Mouse (Mus musculus) adrenal gland, postnatal 10 days (tissue): ENCODE results near the gene Kcnk2. TPM values are rescaled to one million over a fixed set of nuclear protein-coding genes. Genes with fewer than 3 reads are reported as not detected.

Source experiments
- DNase-seq: peaks from one replicate; pipeline ENCODE4 v3.0.0; 2021; ENCODE audit warnings: mixed read lengths
- long read RNA-seq, 2 experiments: library from polyadenylated mRNA; stranded (forward); transcript quantifications; one replicate each; pipeline ENCODE4 v2.0.0; 2021
- total RNA-seq, 2 experiments: library from RNA; stranded (reverse); gene quantifications; 2 replicates each; pipeline ENCODE4 v1.2.3; 2021

Kcnk2 gene
- 10 to 100 TPM; 15.0 to 16.0 TPM for total RNA-seq
- long read RNA-seq, experiment 1, transcript Kcnk2-209 (7 exons, 1,373 nt): major isoform, 6 of 24 reads
- long read RNA-seq, experiment 1, partial matches to known transcripts: 1 of 24 reads
- long read RNA-seq, experiment 1, other reads (novel, unspliced or antisense): 14 of 24 reads
- long read RNA-seq, experiment 2, transcript Kcnk2-209 (7 exons, 1,373 nt): major isoform, 6 of 15 reads
- long read RNA-seq, experiment 2, partial matches to known transcripts: 0 of 15 reads
- long read RNA-seq, experiment 2, other reads (novel, unspliced or antisense): 6 of 15 reads

DNA sequence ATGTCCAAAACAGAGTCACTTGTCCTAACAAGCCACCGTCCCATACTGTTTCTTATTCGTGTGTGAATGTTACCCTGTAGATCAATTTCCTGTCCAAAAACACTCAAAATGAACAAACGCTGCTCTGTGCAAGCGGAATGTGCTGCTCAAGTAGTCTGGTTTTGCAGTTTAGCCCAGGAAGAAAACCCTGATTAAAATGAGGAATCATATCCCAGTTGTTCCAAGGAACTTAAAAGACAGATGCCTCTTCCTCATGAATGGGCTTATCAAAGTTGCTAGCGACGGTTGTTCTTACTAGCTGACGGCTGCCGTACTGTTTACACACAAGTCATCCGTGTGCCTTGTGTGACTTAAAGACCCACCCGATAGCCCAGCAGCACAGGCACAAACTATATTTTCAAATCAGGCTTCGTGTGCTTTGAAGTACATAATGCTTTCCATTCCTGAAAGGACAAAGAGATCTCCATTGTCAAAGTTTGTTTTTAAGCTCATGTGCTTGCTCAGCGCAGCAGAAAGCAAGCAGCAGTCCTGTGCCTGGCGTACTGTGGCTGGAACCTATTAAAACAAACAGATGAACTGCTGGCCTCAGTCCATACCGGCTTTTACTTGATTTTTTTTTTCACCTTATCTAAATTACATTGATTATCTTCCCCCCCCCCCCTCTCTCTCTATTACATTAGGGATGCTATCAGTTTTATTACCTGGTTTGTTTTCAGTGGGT lies at the start of gene Kcnk2:
Kcnk2 (minus strand) TSS at position 51 of the 721 bp plus-strand sequence.
- no peak for DNase-seq

GRCm38 (mm10) chr1:189440741-189441140 lies 38.7 kb upstream of the Kcnk2 start:
- DNase-seq: no peak

DNA sequence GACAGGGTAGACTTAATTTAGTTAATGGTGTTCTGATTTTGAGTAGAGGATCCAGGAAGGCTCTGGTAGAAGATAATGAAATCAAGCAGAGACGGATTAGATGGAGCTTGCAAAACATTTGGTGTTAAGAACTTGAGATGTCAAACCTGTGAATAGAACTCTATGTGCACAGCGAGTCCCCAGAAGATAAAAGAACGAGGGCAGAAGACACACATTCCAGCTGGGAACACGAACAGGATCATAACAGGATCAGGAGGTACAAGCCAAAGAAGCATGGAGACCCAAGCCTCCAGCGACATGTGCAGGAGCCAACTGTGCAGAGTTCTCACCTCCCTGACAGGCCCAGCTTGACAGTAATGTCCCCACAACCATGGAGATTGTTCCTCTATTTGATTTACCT lies 35.1 kb upstream of the Kcnk2 start:
- DNase-seq: no peak

GRCm38 (mm10) chr1:189435452-189435851 lies 33.4 kb upstream of the Kcnk2 start:
- no peak for DNase-seq

GRCm38 (mm10) chr1:189431479-189431878 lies 29.4 kb upstream of the Kcnk2 start:
- no peak for DNase-seq

GRCm38 (mm10) chr1:189430534-189430933 lies 28.5 kb upstream of the Kcnk2 start:
- DNase-seq: no peak

DNA sequence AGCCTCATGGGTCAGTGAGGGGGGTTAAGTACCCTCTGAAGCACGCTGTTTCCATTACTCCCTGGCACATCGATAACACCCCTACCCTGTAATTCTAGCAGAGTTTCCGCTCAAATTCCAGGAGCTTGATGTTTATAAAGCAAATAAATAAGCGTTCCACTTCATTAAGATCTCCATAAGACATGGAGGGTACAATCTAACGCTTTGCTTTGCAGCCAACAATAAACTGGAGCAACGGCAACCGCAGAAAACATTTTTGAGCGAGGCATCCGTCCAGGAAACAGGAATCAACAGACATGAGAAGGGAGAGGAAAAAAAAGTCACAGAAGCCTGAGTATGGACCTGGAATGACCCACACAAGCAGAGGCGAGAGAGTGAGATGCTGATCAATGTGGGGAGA lies 27.5 kb upstream of the Kcnk2 start:
- no peak for DNase-seq

- DNase-seq: no peak
Observed at GRCm38 (mm10) chr1:189426252-189426651, 24.2 kb upstream of the Kcnk2 start.

- DNase-seq: no peak
Observed at GRCm38 (mm10) chr1:189419914-189420313, 17.8 kb upstream of the Kcnk2 start.

DNA sequence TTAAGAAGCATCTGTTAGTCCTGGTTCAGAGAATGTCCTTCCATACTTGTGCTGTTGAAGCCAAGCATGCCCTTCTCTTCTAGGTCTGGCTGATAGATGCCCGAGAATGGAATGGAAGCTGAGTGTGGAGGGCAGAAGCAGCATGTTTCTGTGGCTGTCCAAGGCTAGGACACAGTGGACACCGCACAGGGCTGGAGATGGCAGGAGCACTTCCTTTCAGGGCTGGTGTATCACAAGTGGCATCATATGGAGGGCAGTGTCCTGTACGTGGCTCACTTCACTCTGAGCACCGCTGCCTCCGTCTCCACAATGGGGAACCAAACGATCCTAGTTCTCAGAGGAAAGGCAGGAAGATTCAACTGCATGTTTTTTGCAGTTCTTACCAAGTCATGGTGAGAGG lies 7.8 kb upstream of the Kcnk2 start:
- no peak for DNase-seq

- DNase-seq: peak; percentile 29
Observed at GRCm38 (mm10) chr1:189405221-189405620, 3.1 kb upstream of the Kcnk2 start.

DNA sequence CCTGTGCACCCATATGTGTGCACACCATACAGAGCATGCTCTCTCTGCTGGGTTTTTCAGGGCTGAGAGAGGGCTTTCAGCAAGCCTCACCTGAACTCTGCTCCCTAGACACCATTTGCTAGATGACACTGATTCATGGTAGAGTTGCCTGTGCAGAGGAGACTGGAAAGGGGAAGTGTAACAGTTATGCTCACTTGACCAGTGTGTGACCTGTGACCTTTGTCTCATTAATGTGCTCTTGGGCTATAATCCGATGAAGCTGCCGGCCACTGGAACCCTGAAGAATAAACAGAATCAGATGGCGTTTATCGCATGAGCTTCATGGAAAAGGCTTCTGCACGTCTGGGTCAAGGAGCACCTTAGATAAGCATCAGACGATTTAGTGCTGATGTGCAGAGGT lies 1.5 kb upstream of the Kcnk2 start:
- no peak for DNase-seq

DNA sequence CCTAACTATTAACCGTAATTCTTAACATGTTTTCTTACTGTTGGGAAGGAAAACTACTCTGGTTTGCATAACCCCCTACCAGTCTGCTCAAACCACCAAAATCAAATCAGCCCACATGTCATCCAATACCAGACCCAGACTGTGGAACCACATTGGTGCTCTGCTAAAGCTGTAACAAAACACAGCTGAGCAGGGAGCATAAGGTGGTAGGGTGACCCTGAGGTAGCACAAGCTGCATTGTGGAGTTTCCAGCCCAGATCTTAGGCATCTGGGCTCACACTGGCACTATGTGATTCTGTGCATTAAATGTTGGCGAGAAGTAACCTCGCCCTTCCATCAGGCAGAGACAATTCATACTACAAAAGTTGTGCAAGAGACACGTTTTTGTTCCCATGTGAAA lies 1.1 kb upstream of the Kcnk2 start:
- DNase-seq: no peak

- DNase-seq: no peak
Observed at GRCm38 (mm10) chr1:189386848-189387247, 15.2 kb downstream of the Kcnk2 start.

DNA sequence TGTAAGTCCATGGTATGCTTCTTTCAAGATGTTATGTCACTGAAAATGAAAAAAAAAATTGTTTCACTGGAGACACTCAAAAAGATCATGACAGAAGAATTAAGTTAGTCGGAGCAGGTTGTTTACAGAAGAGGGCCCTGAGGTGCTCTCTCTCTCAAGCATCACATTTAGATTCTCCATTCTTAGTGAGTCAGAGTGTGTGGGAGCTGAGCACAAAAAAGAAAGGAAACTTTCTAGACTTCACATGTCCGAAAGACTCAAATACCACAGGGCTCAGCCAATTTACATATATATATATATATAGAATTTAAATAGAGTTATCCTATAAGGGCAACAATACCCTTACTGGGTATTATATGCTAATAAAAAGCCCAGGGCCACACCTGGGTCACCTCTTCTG lies 15.9 kb downstream of the Kcnk2 start:
- DNase-seq: no peak

DNA sequence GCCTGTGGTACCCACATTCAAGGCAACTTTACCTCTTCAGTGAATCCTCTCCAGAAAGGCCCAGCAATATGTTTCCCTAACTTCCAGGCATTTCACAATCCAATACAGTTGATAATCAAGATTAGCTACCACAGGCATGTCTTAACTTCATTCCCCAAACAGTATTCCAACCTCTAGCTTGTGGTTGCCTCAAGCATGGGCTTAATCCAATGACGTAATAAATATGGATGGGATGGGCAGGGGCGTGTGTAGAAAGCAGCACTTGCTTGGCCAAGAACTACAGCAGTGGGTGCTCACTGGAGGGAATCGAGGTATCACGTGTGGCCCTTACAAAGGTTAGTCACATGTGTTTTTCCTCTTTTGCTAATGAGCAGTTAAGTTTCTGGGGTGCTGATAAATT lies 34.4 kb downstream of the Kcnk2 start:
- DNase-seq: no peak

DNA sequence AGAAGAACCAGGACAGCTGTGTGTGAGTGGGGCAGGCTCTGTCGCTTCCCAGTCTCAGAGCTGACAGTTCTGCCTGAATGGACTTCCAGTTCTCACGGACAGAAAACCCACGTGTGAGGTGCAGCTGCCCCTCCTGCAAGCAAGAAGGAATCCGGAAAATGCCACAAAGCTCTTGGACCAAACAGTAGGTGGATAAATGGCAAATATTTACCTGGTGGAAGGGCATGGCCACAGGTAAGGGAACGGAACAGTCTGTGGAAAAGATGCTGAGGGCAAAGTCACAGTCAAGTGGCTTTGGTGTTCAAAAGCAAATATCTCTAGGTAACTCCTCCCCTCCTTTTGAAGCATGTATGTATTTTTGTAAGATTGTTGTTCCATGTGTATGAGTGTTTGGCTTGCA lies 37.9 kb downstream of the Kcnk2 start:
- no peak for DNase-seq

GRCm38 (mm10) chr1:189362579-189362978 lies 39.5 kb downstream of the Kcnk2 start:
- no peak for DNase-seq

- no peak for DNase-seq
Observed at GRCm38 (mm10) chr1:189359699-189360098, 42.4 kb downstream of the Kcnk2 start.

- DNase-seq: no peak
Observed at GRCm38 (mm10) chr1:189353887-189354286, 48.2 kb downstream of the Kcnk2 start.

DNA sequence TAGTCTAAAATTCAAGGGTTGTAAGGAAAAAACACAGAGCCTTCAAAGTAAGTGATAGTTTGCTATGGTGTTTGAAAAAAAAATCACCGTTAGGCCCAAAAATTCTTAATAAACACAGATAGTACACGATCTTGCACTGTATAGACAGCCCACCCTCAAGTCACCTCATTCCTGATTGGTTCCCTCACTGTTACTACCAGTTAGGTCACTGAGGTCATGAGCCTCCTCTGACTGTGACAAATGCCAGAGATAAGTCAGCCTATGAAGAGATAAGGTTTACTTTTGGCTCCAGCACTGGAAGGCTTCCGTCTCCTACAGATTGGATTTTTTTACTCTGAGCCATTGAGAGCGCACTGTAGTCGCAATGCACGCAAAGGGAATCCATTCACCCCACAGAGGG lies 50.3 kb downstream of the Kcnk2 start:
- DNase-seq: no peak

DNA sequence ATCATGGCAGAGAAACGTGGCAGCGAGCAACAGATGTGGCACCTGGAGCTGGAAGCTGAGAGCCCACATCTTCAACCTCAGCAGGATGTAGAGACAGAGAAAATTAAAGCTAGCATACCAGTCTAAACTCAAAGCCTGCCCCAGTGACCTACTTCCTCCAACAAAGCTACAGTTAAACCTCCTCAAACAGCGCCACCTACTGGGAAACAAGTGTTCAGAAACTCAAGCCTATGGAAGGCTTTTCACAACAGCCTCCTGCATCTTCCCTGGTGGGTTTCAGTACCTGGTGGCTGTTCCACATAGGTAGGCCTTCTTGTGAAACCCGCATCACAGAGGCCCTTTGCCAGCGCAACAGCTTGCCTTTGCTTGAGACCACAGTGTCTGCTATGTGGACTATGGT lies 52.9 kb downstream of the Kcnk2 start:
- no peak for DNase-seq

DNA sequence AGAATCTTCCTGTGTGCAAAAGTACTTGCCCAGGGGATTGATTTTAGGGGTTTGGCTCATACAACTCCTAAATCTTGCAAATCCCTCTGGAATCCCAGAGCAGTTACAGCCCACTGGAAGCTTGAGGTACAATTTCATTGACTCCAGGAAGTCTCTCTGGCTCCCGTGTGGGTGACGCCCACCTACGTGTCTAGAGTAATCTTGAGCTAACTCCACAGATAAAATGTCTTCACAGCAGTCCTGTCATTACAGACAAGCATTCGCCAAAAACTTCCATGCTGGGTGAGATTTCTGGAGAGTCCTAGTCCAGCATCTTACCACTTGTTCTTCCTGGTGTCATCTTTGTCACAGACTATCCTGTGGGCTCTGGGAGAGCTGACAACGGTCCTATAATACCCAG lies 56.9 kb downstream of the Kcnk2 start:
- DNase-seq: no peak
